Mouse (Mus musculus) CH12.LX (cell line): ENCODE measurements at regions not wholly inside any gene's neighbourhood (a gene's known extent, or its start where the extent isn't known, plus 50 kb on each side); places are given as distances from the start of the nearest gene placed in this dataset.

ENCODE experiments used
- DNase-seq: peaks from one replicate; pipeline ENCODE4 v3.0.0-alpha.2; 2013; ENCODE audit errors: extremely low read depth
- H3K27ac ChIP-seq: 2 replicates; pipeline ENCODE4 v1.5.1; 2012; ENCODE audit warnings: low read depth, mild to moderate bottlenecking, control low read depth, moderate library complexity; ENCODE audit not compliant: insufficient read depth
- H3K27me3 ChIP-seq: replicated peaks from 2 replicates; pipeline ENCODE3; 2012; ENCODE audit warnings: inconsistent platforms
- H3K36me3 ChIP-seq, 2 experiments: replicated peaks in 1 of 2; 2 replicates each; pipeline versions ENCODE3 to v1.6.1; 2012; ENCODE audit warnings: inconsistent platforms in 1 of 2, low read length in 1 of 2, mild to moderate bottlenecking in 1 of 2, mixed read lengths in 1 of 2, moderate library complexity in 1 of 2; ENCODE audit not compliant: control insufficient read depth in 1 of 2, insufficient read depth in 1 of 2
- H3K4me1 ChIP-seq, 2 experiments: 2 replicates each; pipeline ENCODE4 v1.6.1; 2012; ENCODE audit warnings: inconsistent platforms in 1 of 2, moderate library complexity in 1 of 2; ENCODE audit not compliant: insufficient read depth in 2 of 2, control insufficient read depth in 1 of 2
- H3K4me2 ChIP-seq: 2 replicates; pipeline ENCODE4 v1.6.1; 2012; ENCODE audit warnings: low read depth, mild to moderate bottlenecking, control low read depth; ENCODE audit not compliant: poor library complexity, insufficient read depth, severe bottlenecking
- H3K4me3 ChIP-seq, 3 experiments: fragments of 150-350 bp in 1 of 3; sonication (generic) in 1 of 3; replicated peaks in 1 of 3; 2 replicates each; pipeline versions ENCODE3 to v1.5.1; 2011 to 2012; ENCODE audit warnings: low read depth in 2 of 3, low read length in 2 of 3, mild to moderate bottlenecking in 2 of 3, moderate library complexity in 2 of 3, control low read depth in 1 of 3, improper control_type of control experiment in 1 of 3, inconsistent platforms in 1 of 3, mixed read lengths in 1 of 3; ENCODE audit not compliant: poor library complexity in 1 of 3
- H3K79me2 ChIP-seq: replicated peaks from 2 replicates; pipeline ENCODE4 v1.6.1; 2012; ENCODE audit warnings: mild to moderate bottlenecking, moderate library complexity; ENCODE audit not compliant: control insufficient read depth, poor library complexity, insufficient read depth, severe bottlenecking; ENCODE audit errors: extremely low read depth
- H3K9ac ChIP-seq: 2 replicates; pipeline ENCODE4 v1.6.1; 2012; ENCODE audit warnings: low read depth, mild to moderate bottlenecking, control low read depth, moderate library complexity; ENCODE audit not compliant: insufficient read depth
- H3K9me3 ChIP-seq: replicated peaks from 2 replicates; pipeline ENCODE3; 2012; ENCODE audit warnings: low read length, inconsistent platforms, mixed read lengths
- BHLHE40 ChIP-seq: IDR thresholded peaks from 2 replicates; pipeline ENCODE4 v1.6.1; 2011; ENCODE audit warnings: mild to moderate bottlenecking, low read depth, low read length, improper control_type of control experiment
- CHD1 ChIP-seq: IDR thresholded peaks from 2 replicates; pipeline ENCODE4 v1.6.1; 2012; ENCODE audit warnings: low read depth, low read length, improper control_type of control experiment, inconsistent platforms
- CHD2 ChIP-seq: IDR thresholded peaks from 2 replicates; pipeline ENCODE4 v1.6.1; 2011; ENCODE audit warnings: low read length, improper control_type of control experiment
- CTCF ChIP-seq, 2 experiments: IDR thresholded peaks in 1 of 2; conservative IDR thresholded peaks in 1 of 2; 2 replicates each; pipeline ENCODE4 v1.5.1; 2011 to 2012; ENCODE audit warnings: low read depth in 2 of 2, low read length in 2 of 2, improper control_type of control experiment in 1 of 2, inconsistent platforms in 1 of 2, mild to moderate bottlenecking in 1 of 2, moderate library complexity in 1 of 2
- E2F4 ChIP-seq: IDR thresholded peaks from 2 replicates; pipeline ENCODE4 v1.6.1; 2011; ENCODE audit warnings: low read depth, low read length, improper control_type of control experiment; ENCODE audit not compliant: insufficient replicate concordance
- ELF1 ChIP-seq: IDR thresholded peaks from 2 replicates; pipeline ENCODE4 v1.6.1; 2014; ENCODE audit warnings: low read depth, mild to moderate bottlenecking, inconsistent platforms, low read length, improper control_type of control experiment
- EP300 ChIP-seq: IDR thresholded peaks from 2 replicates; pipeline ENCODE4 v1.6.1; 2011; ENCODE audit warnings: low read length, improper control_type of control experiment
- GABPA ChIP-seq: IDR thresholded peaks from 2 replicates; pipeline ENCODE4 v1.6.1; 2012; ENCODE audit warnings: low read depth, low read length, improper control_type of control experiment, inconsistent platforms; ENCODE audit not compliant: insufficient replicate concordance
- HCFC1 ChIP-seq: IDR thresholded peaks from 2 replicates; pipeline ENCODE4 v1.6.1; 2012; ENCODE audit warnings: low read depth, mild to moderate bottlenecking, inconsistent platforms, low read length, improper control_type of control experiment
- IRF4 ChIP-seq: IDR thresholded peaks from 2 replicates; pipeline ENCODE4 v1.6.1; 2014; ENCODE audit warnings: low read depth, mild to moderate bottlenecking, inconsistent platforms, low read length, improper control_type of control experiment
- JUN ChIP-seq: IDR thresholded peaks from 2 replicates; pipeline ENCODE4 v1.6.1; 2011; ENCODE audit warnings: low read depth, mild to moderate bottlenecking, low read length, improper control_type of control experiment, moderate library complexity; ENCODE audit not compliant: insufficient read depth
- MAFK ChIP-seq: IDR thresholded peaks from 2 replicates; pipeline ENCODE4 v1.6.1; 2011; ENCODE audit warnings: low read length, improper control_type of control experiment; ENCODE audit not compliant: insufficient replicate concordance
- MXI1 ChIP-seq: IDR thresholded peaks from 2 replicates; pipeline ENCODE4 v1.6.1; 2011; ENCODE audit warnings: mild to moderate bottlenecking, low read depth, low read length, improper control_type of control experiment
- MYC ChIP-seq: IDR thresholded peaks from 2 replicates; pipeline ENCODE4 v1.6.1; 2011; ENCODE audit warnings: low read depth, mild to moderate bottlenecking, improper control_type of control experiment, low read length
- NRF1 ChIP-seq: IDR thresholded peaks from 2 replicates; pipeline ENCODE4 v1.6.1; 2014; ENCODE audit warnings: low read depth, mild to moderate bottlenecking, inconsistent platforms, low read length, improper control_type of control experiment, moderate library complexity
- PAX5 ChIP-seq: IDR thresholded peaks from 2 replicates; pipeline ENCODE4 v1.6.1; 2012; ENCODE audit warnings: low read length, inconsistent platforms, mixed read lengths
- POLR2A ChIP-seq: IDR thresholded peaks from 2 replicates; pipeline ENCODE4 v1.6.1; 2011; ENCODE audit warnings: low read depth, mild to moderate bottlenecking, improper control_type of control experiment, low read length
- POLR2AphosphoS2 ChIP-seq: IDR thresholded peaks from 2 replicates; pipeline ENCODE4 v1.6.1; 2011; ENCODE audit warnings: low read depth, low read length, improper control_type of control experiment
- RAD21 ChIP-seq: IDR thresholded peaks from 2 replicates; pipeline ENCODE4 v1.6.1; 2011; ENCODE audit warnings: low read depth, mild to moderate bottlenecking, low read length, improper control_type of control experiment, moderate library complexity
- RCOR1 ChIP-seq: conservative IDR thresholded peaks from 2 replicates; pipeline ENCODE4 v1.6.1; 2012; ENCODE audit warnings: low read depth, mild to moderate bottlenecking, inconsistent platforms, low read length, improper control_type of control experiment
- TBP ChIP-seq: conservative IDR thresholded peaks from 2 replicates; pipeline ENCODE4 v1.6.1; 2011; ENCODE audit warnings: low read depth, low read length, improper control_type of control experiment
- TCF12 ChIP-seq: IDR thresholded peaks from 2 replicates; pipeline ENCODE4 v1.6.1; 2014; ENCODE audit warnings: low read depth, mild to moderate bottlenecking, inconsistent platforms, low read length, improper control_type of control experiment
- UBTF ChIP-seq: IDR thresholded peaks from 2 replicates; pipeline ENCODE4 v1.6.1; 2012; ENCODE audit warnings: low read depth, mild to moderate bottlenecking, inconsistent platforms, low read length, improper control_type of control experiment, moderate library complexity
- USF1 ChIP-seq: IDR thresholded peaks from 2 replicates; pipeline ENCODE4 v1.6.1; 2014; ENCODE audit warnings: low read depth, mild to moderate bottlenecking, inconsistent platforms, low read length, improper control_type of control experiment
- ZC3H11A ChIP-seq: IDR thresholded peaks from 2 replicates; pipeline ENCODE4 v1.6.1; 2012; ENCODE audit warnings: low read depth, mild to moderate bottlenecking, inconsistent platforms, low read length, improper control_type of control experiment
- ZKSCAN1 ChIP-seq: IDR thresholded peaks from 2 replicates; pipeline ENCODE4 v1.6.1; 2012; ENCODE audit warnings: low read depth, inconsistent platforms, low read length, improper control_type of control experiment, borderline replicate concordance
- ZMIZ1 ChIP-seq: IDR thresholded peaks from 2 replicates; pipeline ENCODE4 v1.6.1; 2012; ENCODE audit warnings: low read depth, mild to moderate bottlenecking, inconsistent platforms, low read length, improper control_type of control experiment
- dilution Hi-C: fragments of 300-500 bp; cut with MboI; formaldehyde crosslinking; loops from 2 replicates; pipeline ENCODE4 v1.14.3; 2020; ENCODE audit warnings: low sequenced_read_pairs; ENCODE audit not compliant: extremely low pct_unique_long_range_greater_than_20kb, extremely low pct_ligation_motif_present
- in situ Hi-C: fragments of 300-500 bp; cut with MboI; formaldehyde crosslinking; loops from 3 replicates; pipeline ENCODE4 v1.14.3; 2019; ENCODE audit warnings: low sequenced_read_pairs, low pct_ligation_motif_present, low pct_unique_long_range_greater_than_20kb, mixed read lengths

- no peak for DNase-seq
- TF ChIP-seq BHLHE40: no peak
- no peak for TF ChIP-seq ZKSCAN1
- TF ChIP-seq PAX5: no peak
- TF ChIP-seq RAD21: no peak
- TF ChIP-seq E2F4: no peak
- TF ChIP-seq GABPA: no peak
- no peak for TF ChIP-seq CHD2
- TF ChIP-seq TCF12: no peak
- TF ChIP-seq IRF4: no peak
- no peak for TF ChIP-seq MYC
- TF ChIP-seq CHD1: no peak
- no peak for TF ChIP-seq POLR2A
- no peak for TF ChIP-seq ZC3H11A
- no peak for TF ChIP-seq POLR2AphosphoS2
- TF ChIP-seq RCOR1: no peak
- no peak for TF ChIP-seq JUN
- no peak for TF ChIP-seq UBTF
- no peak for TF ChIP-seq USF1
- TF ChIP-seq MAFK: no peak
- TF ChIP-seq CTCF (conservative IDR thresholded peaks at IDR 0.05 in 1 of 2, IDR thresholded peaks at IDR 0.05 in 1 of 2; ENCODE audit: low read depth in 2 of 2, low read length in 2 of 2): no peak
- TF ChIP-seq, all 38 proteins: peak for 0
- Histone ChIP-seq H3K27ac (no peak overlapping the region), H3K9me3 (no peaks in the 10 kb centered on the region), H3K36me3 (no peaks in the 10 kb centered on the region), H3K4me1 (no peaks in the 10 kb centered on the region), H3K27me3 (no peaks in the 10 kb centered on the region), H3K4me3 (no peak overlapping the region), H3K9ac (no peak overlapping the region), H3K79me2 (no peaks in the 10 kb centered on the region), H3K4me2 (no peak overlapping the region)
- in situ Hi-C loops: no loop called here
- dilution Hi-C loops: no loop called here
Measured at GRCm38 (mm10) chr8:65331136-65331535, 201.8 kb upstream of the BC030870 start.

- DNase-seq: no peak
- no peak overlapping the region for H3K27ac ChIP-seq
- H3K9ac ChIP-seq: no peak overlapping the region
- H3K4me2 ChIP-seq: no peak overlapping the region
- in situ Hi-C loops (no loop called here), dilution Hi-C loops (no loop called here)
- H3K4me3 ChIP-seq: no peak overlapping the region
- H3K9me3 ChIP-seq: no peaks in the 10 kb centered on the region
- H3K79me2 ChIP-seq: no peaks in the 10 kb centered on the region
- H3K27me3 ChIP-seq: no peaks in the 10 kb centered on the region
- H3K4me1 ChIP-seq: no peaks in the 10 kb centered on the region
- no peak for TF ChIP-seq CHD2
- no peak for TF ChIP-seq ELF1
- no peak for TF ChIP-seq ZC3H11A
- no peak for TF ChIP-seq TCF12
- TF ChIP-seq HCFC1: no peak
- no peak for TF ChIP-seq MYC
- TF ChIP-seq USF1: no peak
- no peak for TF ChIP-seq TBP
- TF ChIP-seq UBTF: no peak
- TF ChIP-seq ZMIZ1: no peak
- TF ChIP-seq RCOR1: no peak
- no peak for TF ChIP-seq NRF1
- no peak for TF ChIP-seq EP300
- no peak for TF ChIP-seq POLR2AphosphoS2
- TF ChIP-seq MXI1: no peak
- TF ChIP-seq E2F4: no peak
- no peaks in the 10 kb centered on the region for H3K36me3 ChIP-seq
Measured at GRCm38 (mm10) chr8:65288687-65289086, 159.3 kb upstream of the BC030870 start.
